Mouse (Mus musculus) kidney, embryonic 16.5 days (tissue): ENCODE measurements around the gene Prim2. TPM values are rescaled to one million over a fixed set of nuclear protein-coding genes. Genes with fewer than 3 reads are reported as not detected.

Experiments
- ATAC-seq: fragments of 200-750 bp; cut with Nextera tagmentation; 2 replicates; pipeline ENCODE4 v1.8.0; 2017; ENCODE audit warnings: moderate TSS enrichment; ENCODE audit not compliant: low FRiP score, low TSS enrichment
- H3K27ac ChIP-seq: fragments of 300-500 bp; sonication (generic); 2 replicates; pipeline ENCODE4 v1.5.1; 2014; ENCODE audit warnings: low read length
- H3K27me3 ChIP-seq: fragments of 300-500 bp; sonication (generic); 2 replicates; pipeline ENCODE4 v1.6.1; 2014; ENCODE audit warnings: low read length, control low read depth, mixed read lengths; ENCODE audit not compliant: insufficient read depth
- H3K36me3 ChIP-seq: fragments of 300-500 bp; sonication (generic); 2 replicates; pipeline ENCODE4 v1.6.1; 2014; ENCODE audit warnings: low read length, control low read depth, mixed read lengths; ENCODE audit not compliant: insufficient read depth
- H3K4me1 ChIP-seq: fragments of 300-500 bp; sonication (generic); 2 replicates; pipeline ENCODE4 v1.6.1; 2014; ENCODE audit warnings: low read length, control low read depth, mixed read lengths; ENCODE audit not compliant: insufficient read depth
- H3K4me2 ChIP-seq: fragments of 300-500 bp; sonication (generic); replicated peaks from 2 replicates; pipeline ENCODE4 v1.6.1; 2014; ENCODE audit warnings: low read depth, low read length
- H3K4me3 ChIP-seq: fragments of 300-500 bp; sonication (generic); 2 replicates; pipeline ENCODE4 v1.5.1; 2014; ENCODE audit warnings: mild to moderate bottlenecking, low read length
- H3K9ac ChIP-seq: fragments of 300-500 bp; sonication (generic); replicated peaks from 2 replicates; pipeline ENCODE4 v1.6.1; 2014; ENCODE audit warnings: low read length
- H3K9me3 ChIP-seq: fragments of 300-500 bp; sonication (generic); 2 replicates; pipeline ENCODE4 v1.6.1; 2016; ENCODE audit warnings: low read length, control low read depth
- WGBS: fragments of 180-500 bp; shearing (Covaris S2); extraction: QIAGEN DNeasy Blood & Tissue Kit; methylation state at CpG from one replicate; pipeline ENCODE4 v1.1.7; 2014; 5-methylcytosine and 5-hydroxymethylcytosine counted together
- polyA plus RNA-seq: library from polyadenylated mRNA; unstranded; fragments of >200 nt; fragmentation: Nextera tagmentation; extraction: Ambion mirVana; gene quantifications from 2 replicates; pipeline ENCODE4 v1.2.1, GENCODE M21; 2015

Prim2 gene
- polyA plus RNA-seq, 1 experiment from 2014 or later = 35.8 TPM

GRCm38 (mm10) chr1:33663163-33663562 lies 6.4 kb downstream of the Prim2 start:
- H3K9me3 ChIP-seq = no peaks in the 10 kb centered on the region
- H3K36me3 ChIP-seq = peaks cover 20% of the 10 kb centered on the region; the same call in 1 of the 2 replicates
- H3K27me3 ChIP-seq = no peaks in the 10 kb centered on the region
- H3K9ac ChIP-seq = no peak overlapping the region
- H3K27ac ChIP-seq = no peak overlapping the region
- no peak overlapping the region for H3K4me3 ChIP-seq
- ATAC-seq = no peak
- H3K4me2 ChIP-seq = no peak overlapping the region
- H3K4me1 ChIP-seq = no peaks in the 10 kb centered on the region

GRCm38 (mm10) chr1:33658302-33658701 lies 11.3 kb downstream of the Prim2 start:
- Histone ChIP-seq H3K27me3 (no peaks in the 10 kb centered on the region), H3K4me2 (no peak overlapping the region), H3K27ac (no peak overlapping the region), H3K4me3 (no peak overlapping the region), H3K9ac (no peak overlapping the region), H3K9me3 (no peaks in the 10 kb centered on the region), H3K4me1 (no peaks in the 10 kb centered on the region), H3K36me3 (peaks cover 7% of the 10 kb centered on the region; the same call in 1 of the 2 replicates)
- 40% methylated on average over 4 of the region's 4 CpGs for WGBS
- ATAC-seq = peak; percentile 95

GRCm38 (mm10) chr1:33657574-33658149 lies 11.9 kb downstream of the Prim2 start:
- ATAC-seq = peak; percentile 75
- H3K4me3 ChIP-seq = no peak overlapping the region
- H3K27ac ChIP-seq = peak overlapping the region; percentile 54
- no peaks in the 10 kb centered on the region for H3K4me1 ChIP-seq
- no peaks in the 10 kb centered on the region for H3K9me3 ChIP-seq
- H3K36me3 ChIP-seq = peaks cover 7% of the 10 kb centered on the region; the same call in 1 of the 2 replicates
- H3K4me2 ChIP-seq = no peak overlapping the region
- H3K27me3 ChIP-seq = no peaks in the 10 kb centered on the region
- 55% methylated on average over 12 of the region's 12 CpGs for WGBS
- no peak overlapping the region for H3K9ac ChIP-seq

GRCm38 (mm10) chr1:33650875-33651274 lies 18.7 kb downstream of the Prim2 start:
- no peak overlapping the region for H3K4me3 ChIP-seq
- 67% methylated on average over 11 of the region's 11 CpGs for WGBS
- peak; percentile 57 for ATAC-seq
- peaks cover 2% of the 10 kb centered on the region; the same call in 1 of the 2 replicates for H3K4me1 ChIP-seq
- no peak overlapping the region for H3K9ac ChIP-seq
- no peaks in the 10 kb centered on the region for H3K9me3 ChIP-seq
- no peaks in the 10 kb centered on the region for H3K27me3 ChIP-seq
- H3K36me3 ChIP-seq = peaks cover 8% of the 10 kb centered on the region; the same call in 1 of the 2 replicates
- H3K4me2 ChIP-seq = no peak overlapping the region
- H3K27ac ChIP-seq = no peak overlapping the region

- 93% methylated on average over 9 of the region's 9 CpGs for WGBS
- Histone ChIP-seq H3K27ac (no peak overlapping the region), H3K4me3 (no peak overlapping the region), H3K4me2 (no peak overlapping the region), H3K9ac (no peak overlapping the region), H3K9me3 (no peaks in the 10 kb centered on the region), H3K27me3 (no peaks in the 10 kb centered on the region), H3K36me3 (peaks cover 8% of the 10 kb centered on the region; the same call in 1 of the 2 replicates), H3K4me1 (peaks cover 3% of the 10 kb centered on the region; the same call in 1 of the 2 replicates)
- ATAC-seq = no peak
These were observed 20.0 kb downstream of the Prim2 start for GRCm38 (mm10) chr1:33649534-33650108.

- WGBS = 85% methylated on average over 4 of the region's 4 CpGs
- Histone ChIP-seq H3K27ac (no peak overlapping the region), H3K36me3 (peaks cover 11% of the 10 kb centered on the region; the same call in 1 of the 2 replicates), H3K4me1 (peaks cover 3% of the 10 kb centered on the region; the same call in 1 of the 2 replicates), H3K4me3 (no peak overlapping the region), H3K9ac (no peak overlapping the region), H3K9me3 (no peaks in the 10 kb centered on the region), H3K27me3 (no peaks in the 10 kb centered on the region), H3K4me2 (no peak overlapping the region)
- no peak for ATAC-seq
These were observed 20.6 kb downstream of the Prim2 start for GRCm38 (mm10) chr1:33649021-33649420.

GRCm38 (mm10) chr1:33647661-33648060 lies 21.9 kb downstream of the Prim2 start:
- peaks cover 3% of the 10 kb centered on the region; the same call in 1 of the 2 replicates for H3K4me1 ChIP-seq
- H3K9ac ChIP-seq = no peak overlapping the region
- no peaks in the 10 kb centered on the region for H3K27me3 ChIP-seq
- no peaks in the 10 kb centered on the region for H3K9me3 ChIP-seq
- H3K4me2 ChIP-seq = no peak overlapping the region
- H3K27ac ChIP-seq = no peak overlapping the region
- peaks cover 11% of the 10 kb centered on the region; the same call in 1 of the 2 replicates for H3K36me3 ChIP-seq
- H3K4me3 ChIP-seq = no peak overlapping the region
- no peak for ATAC-seq
- WGBS = 69% methylated on average over 4 of the region's 4 CpGs

- Histone ChIP-seq H3K9me3 (no peaks in the 10 kb centered on the region), H3K4me1 (peaks cover 3% of the 10 kb centered on the region; the same call in 1 of the 2 replicates), H3K36me3 (peaks cover 11% of the 10 kb centered on the region; the same call in 1 of the 2 replicates), H3K27ac (no peak overlapping the region), H3K4me3 (no peak overlapping the region), H3K4me2 (no peak overlapping the region), H3K27me3 (no peaks in the 10 kb centered on the region), H3K9ac (no peak overlapping the region)
- no peak for ATAC-seq
- WGBS = 74% methylated on average over 4 of the region's 4 CpGs
These were observed 22.4 kb downstream of the Prim2 start for GRCm38 (mm10) chr1:33647173-33647572.

GRCm38 (mm10) chr1:33645689-33646088 lies 23.9 kb downstream of the Prim2 start:
- Histone ChIP-seq H3K36me3 (peaks cover 13% of the 10 kb centered on the region; the same call in 1 of the 2 replicates), H3K9ac (no peak overlapping the region), H3K4me1 (peaks cover 3% of the 10 kb centered on the region; the same call in 1 of the 2 replicates), H3K27ac (0 out of 2 replicates have a peak overlapping the region, but pooled peaks have one; percentile 50), H3K27me3 (no peaks in the 10 kb centered on the region), H3K4me2 (no peak overlapping the region), H3K4me3 (no peak overlapping the region), H3K9me3 (no peaks in the 10 kb centered on the region)
- WGBS = 89% methylated on average over 1 of the region's 1 CpGs
- ATAC-seq = peak; percentile 69; the same call in 1 of the 2 replicates

- H3K36me3 ChIP-seq = peaks cover 27% of the 10 kb centered on the region
- WGBS = 92% methylated on average over 2 of the region's 2 CpGs
- H3K4me2 ChIP-seq = no peak overlapping the region
- H3K27me3 ChIP-seq = no peaks in the 10 kb centered on the region
- H3K4me3 ChIP-seq = no peak overlapping the region
- H3K4me1 ChIP-seq = peaks cover 3% of the 10 kb centered on the region; the same call in 1 of the 2 replicates
- no peak overlapping the region for H3K9ac ChIP-seq
- H3K9me3 ChIP-seq = peaks cover 6% of the 10 kb centered on the region
- no peak for ATAC-seq
- H3K27ac ChIP-seq = no peak overlapping the region
These were observed 28.5 kb downstream of the Prim2 start for GRCm38 (mm10) chr1:33641139-33641538.
